Mouse (Mus musculus): ENCODE results near the gene Rrp1.

- TF ChIP-seq EP300 (IDR thresholded peaks at IDR 0.05; ENCODE audit: low read depth) (no peak), CTCF (IDR thresholded peaks at IDR 0.05; ENCODE audit: low read depth) (no peak)
Measured at GRCm38 (mm10) chr10:78367586-78367985, 45.3 kb downstream of the Rrp1 start.
